Mouse (Mus musculus) left cerebral cortex, postnatal 25 days (tissue): ENCODE measurements around the gene Phb. TPM values are rescaled to one million over a fixed set of nuclear protein-coding genes. Genes with fewer than 3 reads are reported as not detected.
A peak's percentile ranks its signal among the peaks of the same experiment; 100 is the strongest.

Experiments used
- DNase-seq, 2 experiments: peaks; one replicate each; pipeline ENCODE4 v3.0.0; 2022; ENCODE audit warnings: low spot score in 2 of 2, mixed read lengths in 1 of 2
- intact Hi-C: fragments of 180-260 bp; cut with DNase I; formaldehyde crosslinking; loops from one replicate; pipeline ENCODE4 v1.15.1; 2025
- total RNA-seq, 2 experiments: library from RNA; stranded (reverse); gene quantifications; 2 replicates each; pipeline ENCODE4 v1.2.3; 2021

Phb gene
- total RNA-seq, result 10 to 100 TPM; 80.2 to 81.4 TPM

DNA sequence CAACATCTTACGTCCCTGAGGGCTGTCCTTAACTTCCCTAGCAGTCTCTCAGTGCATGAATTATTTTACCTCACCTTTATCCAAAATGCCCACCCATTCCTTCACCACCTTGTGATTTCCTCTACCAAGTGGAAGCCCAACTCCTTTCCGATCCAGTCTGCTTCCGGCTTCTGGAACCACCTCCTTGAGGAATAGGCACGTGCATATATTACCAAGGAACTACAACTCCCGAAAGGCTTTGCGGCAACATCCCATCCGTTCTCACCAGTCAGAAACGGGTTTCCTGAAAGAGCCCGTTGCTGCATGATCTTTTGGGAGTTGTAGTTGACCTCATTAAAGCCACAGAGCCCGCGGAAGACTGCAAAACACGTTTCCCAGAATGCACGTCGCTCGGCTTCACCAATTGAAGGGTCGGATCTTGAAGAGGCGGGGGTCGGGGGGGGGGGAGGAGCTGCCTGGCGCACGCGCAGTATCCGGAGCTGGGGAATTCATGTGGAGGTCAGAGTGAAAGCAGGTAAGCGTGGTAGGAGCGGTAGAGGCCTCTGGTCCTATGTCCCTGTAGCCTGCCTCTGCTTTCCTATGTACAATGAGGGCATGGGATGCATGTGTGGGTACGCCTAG lies at the start of gene Phb:
Gene Phb, plus strand, starts transcription at position 429 of the 621 bp plus-strand sequence.
- intact Hi-C loops, result no loop called here
- DNase-seq, result peak; percentile 96 to 99

DNA sequence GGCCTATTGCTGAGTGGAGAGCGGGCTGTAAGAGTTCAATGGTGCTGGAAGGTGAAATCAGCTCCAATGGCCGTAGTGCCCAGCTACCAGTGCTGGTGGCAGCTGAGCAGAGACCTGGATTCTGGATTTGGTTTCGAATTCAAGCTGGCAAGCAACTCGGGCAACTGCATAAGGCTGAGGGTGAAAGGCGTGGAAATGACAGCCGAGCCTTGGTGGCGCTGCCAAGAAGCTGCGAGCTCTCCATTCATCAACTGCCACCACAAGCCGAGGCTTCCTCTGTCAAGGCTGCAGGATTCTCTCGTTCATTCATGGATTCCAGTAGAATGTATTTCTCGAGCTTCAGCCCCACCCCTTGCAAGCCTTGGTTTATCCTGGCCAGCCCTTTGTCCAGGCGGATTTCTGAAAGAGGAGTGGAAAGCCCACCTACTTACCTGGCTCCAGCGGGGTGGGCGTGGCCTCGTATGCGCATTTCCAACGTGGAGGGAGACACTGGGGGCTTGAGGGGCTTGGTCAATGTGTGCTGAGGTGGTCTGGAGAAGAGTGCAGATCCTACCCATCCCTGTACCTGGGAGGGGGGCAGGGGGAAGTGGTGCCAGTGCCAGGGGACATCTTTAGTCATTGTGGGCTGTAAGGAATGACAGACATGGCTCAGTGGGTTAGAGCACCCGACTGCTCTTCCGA lies 48.8 kb upstream of the Phb start:
- intact Hi-C loops, result no loop called here
- peak; percentile 17 to 58 for DNase-seq

DNA sequence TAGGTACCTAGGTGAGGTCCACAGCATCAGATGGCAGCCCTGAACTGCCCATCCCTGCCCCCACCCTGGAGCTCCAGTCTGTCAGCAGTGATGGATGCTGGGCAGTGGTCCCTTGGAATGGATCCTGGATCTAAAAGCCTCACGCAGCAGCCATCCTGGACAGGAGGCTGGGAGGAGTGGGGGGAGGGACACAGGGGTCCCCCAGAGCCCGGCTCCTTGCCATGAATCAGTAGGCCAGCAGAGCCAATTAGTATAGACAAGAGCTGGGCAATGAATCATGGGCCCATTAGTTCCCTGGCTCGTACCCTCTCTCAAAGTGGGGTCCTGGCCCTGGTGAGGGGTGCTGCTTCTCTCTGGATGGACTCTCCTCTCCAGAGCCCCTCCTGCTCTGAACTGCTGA lies 47.7 kb upstream of the Phb start:
- no peak for DNase-seq
- intact Hi-C loops, result no loop called here

DNA sequence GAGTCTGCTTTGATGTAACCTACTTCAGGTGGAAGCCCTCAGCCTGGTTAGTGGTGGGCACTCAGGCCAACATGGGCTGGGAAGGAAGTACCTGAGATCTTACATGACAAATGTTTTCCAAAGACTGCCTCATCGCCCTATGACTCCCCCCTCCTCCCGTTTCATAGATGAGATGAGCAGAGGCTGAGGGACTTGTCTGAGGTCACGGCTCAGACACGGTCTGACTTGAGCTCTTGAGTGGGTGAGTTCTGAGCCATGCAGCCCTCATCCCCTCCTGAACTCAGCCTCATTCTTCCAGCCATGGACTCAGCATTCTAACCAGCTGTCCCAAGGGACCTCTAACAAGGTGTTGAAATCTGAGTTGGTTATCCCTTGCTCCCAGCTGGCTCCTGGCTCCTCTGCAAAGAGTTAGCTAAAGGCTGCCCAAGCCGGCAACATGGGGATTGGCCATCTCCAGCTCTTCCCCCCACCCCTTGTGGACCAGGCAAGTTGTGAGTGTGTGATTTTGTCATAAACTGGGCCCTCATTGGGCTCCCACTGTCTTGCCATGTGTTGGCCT lies 46.8 kb upstream of the Phb start:
- intact Hi-C loops, result no loop called here

DNA sequence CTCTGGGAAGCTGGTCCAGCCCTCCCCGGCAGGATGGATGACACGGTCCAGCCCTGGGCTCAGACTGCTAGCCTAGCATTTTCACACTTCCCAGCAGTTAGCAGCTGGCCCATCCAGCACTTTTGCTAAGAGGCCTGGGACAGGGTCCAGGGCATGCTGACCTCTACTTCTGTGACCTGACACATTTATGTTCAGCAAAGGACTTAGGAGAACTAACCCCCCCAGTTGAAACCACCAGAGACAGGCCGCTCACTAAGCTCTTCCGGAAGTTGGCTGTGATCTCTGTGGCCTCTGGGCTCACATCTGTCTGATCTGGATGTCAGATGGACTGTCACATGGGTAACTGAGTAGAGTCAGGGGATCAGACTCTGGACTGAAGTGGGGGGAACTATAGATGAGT lies 45.7 kb upstream of the Phb start:
- intact Hi-C loops, result no loop called here

More for the DNA sequence above, 46.8 kb upstream of the Phb start:
- no peak for DNase-seq

DNA sequence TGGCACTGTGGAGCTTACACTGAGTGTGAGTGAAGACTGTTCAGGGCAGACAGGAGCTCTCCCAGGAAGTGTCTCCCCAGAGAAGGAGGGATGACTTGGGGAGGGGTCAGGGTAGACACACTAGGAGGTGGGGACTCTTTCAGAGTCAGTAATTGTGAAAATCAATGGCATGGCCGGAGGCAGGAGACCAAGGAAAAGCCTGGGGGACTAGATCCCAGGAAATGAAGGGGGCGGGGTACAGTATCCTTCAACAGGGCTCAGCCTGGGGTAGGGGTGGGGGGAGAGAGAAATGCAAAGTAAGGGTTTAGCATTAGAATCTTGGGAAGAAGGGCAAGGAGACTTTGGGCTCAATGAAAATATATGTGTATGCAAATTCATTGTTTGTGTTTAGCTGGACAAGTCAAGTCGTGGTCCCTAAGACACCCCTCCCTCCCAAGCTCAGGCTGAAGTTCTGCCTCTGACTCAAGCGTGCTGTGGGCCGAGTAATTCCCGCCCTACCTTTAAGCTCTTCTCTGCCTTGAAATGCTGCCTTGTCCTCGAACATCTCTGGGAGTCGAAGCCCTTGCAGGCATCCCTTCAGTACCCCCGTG lies 45.1 kb upstream of the Phb start:
- intact Hi-C loops, result no loop called here
- no peak for DNase-seq

More for the DNA sequence above, 45.7 kb upstream of the Phb start:
- no peak for DNase-seq

DNA sequence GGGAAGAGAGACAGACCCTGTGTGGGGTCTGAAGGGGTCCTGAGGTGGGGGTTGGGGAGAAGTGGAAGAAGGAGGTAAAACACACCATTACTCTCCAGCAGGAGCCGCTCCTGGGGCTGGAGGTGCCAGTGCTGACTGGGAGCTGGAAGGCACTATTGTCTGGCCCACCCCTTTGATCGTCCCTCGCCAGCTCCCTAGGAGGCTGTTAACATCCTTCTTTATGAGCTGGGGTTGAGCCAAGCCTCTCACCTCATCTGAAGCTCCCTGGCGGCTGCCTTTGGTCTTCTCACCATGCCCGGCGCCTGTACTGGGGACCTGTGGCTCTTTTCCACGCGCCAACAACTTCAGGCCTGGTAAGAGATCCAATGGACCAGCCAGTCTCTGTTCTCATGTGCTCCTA lies 44.3 kb upstream of the Phb start:
- DNase-seq, result no peak
- intact Hi-C loops, result no loop called here

DNA sequence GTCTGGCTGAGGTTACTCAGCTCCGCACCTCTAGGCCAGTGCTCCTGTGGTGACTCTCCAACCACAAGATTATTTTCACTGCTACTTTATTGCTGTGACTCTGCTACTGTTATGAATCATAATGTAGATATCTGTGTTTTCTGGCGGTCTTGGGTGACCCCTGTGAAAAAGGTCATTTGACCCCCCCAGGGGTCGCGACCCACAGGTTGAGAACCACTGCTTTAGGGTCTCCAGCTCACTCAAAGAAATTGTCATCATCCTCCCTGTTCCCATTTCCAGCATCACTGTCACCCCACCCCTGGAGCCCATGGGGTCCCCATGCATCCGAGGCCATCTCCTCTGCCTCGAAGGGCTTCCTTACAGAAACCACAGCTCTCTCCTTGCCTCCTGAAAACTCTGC lies 36.2 kb upstream of the Phb start:
- DNase-seq, result no peak
- intact Hi-C loops, result no loop called here

DNA sequence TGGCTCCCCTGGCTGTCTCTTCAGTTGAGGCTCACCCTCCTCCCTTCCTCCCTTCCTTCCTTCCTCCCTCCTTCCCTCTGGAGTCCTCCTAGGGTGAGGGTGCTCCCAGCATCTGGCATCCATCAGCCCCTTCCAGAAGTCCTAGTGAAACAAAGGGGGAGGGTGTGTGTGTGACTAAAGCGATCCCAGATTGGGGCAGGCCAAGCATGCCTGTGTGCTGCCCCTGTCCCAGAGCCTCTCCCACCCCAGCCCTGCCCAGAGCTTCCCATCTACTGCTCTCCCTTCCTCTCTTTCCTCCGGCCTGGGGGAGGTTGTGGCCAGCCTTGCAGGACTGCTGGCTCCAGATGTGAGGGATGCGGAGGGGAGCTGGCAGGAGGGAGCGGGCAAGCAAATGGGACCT lies 35.5 kb upstream of the Phb start:
- intact Hi-C loops, result no loop called here
- DNase-seq, result no peak

DNA sequence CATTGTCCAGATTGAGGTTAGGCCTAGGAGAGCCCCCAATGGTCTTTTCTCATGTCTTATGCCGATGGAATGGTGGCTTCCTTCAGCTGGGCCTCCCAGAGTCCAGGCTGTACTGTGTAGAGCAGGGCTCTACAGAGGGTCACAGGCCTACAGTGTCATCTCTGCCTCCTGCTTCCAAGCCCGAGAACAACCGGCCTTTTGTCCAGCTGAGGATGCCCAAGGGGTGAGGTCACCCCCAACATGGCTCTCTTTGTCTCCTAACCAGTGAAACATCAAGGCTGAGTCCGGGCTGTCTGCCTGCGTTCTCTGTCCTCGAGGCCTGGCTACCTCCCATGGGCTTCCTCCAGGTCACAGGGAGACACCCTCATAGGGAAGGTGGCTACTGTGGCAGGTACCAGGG lies 34.3 kb upstream of the Phb start:
- DNase-seq, result peak in 1 of 2 experiments; percentile 18
- intact Hi-C loops, result no loop called here

DNA sequence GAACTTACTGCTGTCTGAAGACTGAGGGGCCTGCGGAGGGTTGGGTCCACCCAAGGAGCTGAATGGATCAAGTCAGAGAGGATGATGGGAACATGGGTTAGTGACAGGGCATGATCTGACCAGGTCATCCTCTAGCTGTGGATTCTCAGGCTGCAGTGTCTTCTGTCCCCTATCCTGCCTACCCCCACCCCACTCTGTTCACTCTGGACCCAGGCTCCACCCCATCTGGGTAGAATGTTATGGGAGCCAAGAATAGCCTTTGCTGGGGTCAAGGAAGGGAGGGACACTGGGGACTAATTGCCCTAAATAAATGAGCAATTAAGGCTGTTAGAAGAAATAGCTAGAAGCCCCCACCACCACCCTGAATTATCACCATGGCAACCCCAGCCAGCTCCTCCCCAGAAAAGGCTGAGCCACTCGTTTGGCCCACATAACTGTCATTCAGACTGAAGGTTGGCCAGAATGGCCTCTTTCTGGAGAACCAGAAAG lies 33.2 kb upstream of the Phb start:
- DNase-seq, result no peak
- intact Hi-C loops, result no loop called here

DNA sequence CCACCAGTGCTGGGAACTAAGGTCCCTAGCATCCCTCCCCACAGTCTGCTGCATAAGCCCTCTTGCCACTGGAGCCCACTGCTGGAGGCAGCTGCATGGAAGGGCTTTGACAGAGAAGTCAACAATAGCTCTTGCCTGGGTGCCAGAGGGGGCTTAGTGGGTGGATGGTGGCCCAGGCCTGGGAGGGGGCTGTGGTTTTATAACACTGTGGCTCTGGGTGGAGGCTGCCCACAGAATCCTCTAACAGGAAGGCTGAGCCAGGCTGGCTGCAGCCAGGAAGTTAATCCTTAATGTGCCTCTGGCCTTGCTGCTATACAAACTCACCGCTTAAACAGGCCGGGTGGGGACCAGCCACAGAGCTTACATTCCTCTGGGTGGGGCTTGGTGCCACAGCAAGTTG lies 31.7 kb upstream of the Phb start:
- no peak for DNase-seq

DNA sequence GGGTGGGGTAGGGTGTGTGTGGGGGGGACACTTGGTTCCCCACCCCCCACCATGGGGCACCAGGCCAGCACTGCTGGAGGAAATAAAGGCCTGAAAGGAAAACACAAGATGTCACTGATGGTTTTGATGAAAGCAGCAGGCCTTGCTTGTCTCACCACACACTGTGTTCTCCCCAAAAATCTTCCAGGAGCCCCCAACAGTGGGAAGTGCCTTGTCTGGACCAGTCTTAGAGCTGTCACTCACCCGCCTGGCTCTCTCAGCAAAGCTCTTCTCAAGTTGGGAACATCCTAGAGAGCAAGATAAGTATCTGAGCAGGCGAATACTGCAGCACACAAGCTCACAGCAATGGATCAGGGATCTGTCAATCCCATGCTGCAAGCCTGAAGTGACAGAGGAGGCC lies 26.0 kb upstream of the Phb start:
- intact Hi-C loops, result no loop called here
- no peak for DNase-seq

More for the DNA sequence above, 31.7 kb upstream of the Phb start:
- intact Hi-C loops, result no loop called here

DNA sequence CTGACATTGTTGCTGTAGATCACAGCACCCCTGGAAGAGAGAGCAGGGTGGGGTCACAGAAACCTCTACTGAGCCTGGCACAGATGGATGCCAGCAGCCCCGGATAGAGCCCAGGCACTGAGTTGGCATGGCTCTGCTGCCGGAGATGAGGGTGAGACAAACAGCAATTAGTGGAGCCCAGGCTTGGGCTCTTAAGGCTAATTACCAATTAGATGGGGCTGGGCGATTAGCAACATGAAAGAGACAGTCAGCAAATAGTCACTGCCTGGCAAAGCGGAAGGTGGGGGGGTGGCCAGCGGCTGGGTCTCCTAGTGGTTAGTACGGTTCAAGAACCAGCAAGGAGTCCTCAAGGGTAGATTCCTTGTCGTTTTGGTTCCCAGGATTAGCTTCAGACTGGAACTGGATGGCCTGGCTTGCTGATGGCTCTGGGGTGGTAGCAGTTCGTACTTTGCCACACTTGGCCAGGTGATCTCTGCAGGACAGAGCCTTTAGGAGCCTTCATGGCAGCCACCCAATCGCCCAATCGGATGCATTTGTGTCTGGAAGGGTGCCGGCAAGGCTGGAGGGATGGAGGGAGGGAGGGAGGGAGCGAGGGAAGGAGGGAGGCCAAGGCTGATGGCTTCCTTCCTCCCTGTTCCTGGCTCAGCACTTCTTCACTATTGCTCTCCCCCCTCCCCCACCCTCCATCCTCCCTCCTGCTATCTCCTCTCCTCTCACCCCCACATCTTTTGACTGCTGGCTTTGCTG lies 24.1 kb upstream of the Phb start:
- intact Hi-C loops, result no loop called here
- DNase-seq, result peak; percentile 11 to 50

DNA sequence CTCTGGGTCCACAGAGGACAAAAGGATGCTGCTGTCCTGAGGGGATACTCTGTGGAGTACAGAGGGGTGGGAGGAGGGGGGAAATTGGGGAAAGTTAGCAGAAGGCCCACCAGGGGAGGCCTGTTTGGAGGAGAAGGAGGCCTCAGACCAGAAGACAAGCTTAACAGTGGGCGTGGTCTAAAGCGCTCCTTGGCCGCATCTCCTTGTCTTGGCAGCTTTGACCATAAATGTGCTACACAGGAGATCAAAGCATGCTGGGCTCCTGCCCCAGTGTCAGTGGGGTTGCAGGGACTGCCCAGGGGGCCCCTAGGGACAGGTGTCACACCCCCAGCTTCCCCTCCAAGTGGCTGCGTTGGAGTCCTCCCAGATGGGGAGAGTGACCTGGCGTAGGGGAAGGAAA lies 22.9 kb upstream of the Phb start:
- no peak for DNase-seq
- intact Hi-C loops, result no loop called here

DNA sequence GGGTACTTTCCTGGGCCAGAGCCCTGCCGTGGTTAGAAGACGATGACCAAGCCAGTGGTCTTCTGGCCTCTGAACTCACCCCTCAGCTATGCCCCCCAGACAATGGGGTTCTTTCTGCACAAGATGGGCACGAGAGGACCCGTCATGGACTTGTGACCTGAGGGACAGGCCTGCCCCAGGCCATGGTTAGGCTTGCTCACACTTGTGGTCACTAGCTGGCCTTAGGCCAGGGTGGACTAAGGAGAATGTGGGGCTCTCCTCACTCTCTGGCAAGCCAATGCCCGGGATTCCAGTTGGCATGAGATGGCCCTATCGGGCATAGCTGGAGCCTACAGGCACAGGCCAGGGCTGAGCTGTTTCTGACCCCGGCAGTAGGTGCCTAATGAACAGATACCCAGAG lies 22.4 kb upstream of the Phb start:
- no peak for DNase-seq
- intact Hi-C loops, result no loop called here

DNA sequence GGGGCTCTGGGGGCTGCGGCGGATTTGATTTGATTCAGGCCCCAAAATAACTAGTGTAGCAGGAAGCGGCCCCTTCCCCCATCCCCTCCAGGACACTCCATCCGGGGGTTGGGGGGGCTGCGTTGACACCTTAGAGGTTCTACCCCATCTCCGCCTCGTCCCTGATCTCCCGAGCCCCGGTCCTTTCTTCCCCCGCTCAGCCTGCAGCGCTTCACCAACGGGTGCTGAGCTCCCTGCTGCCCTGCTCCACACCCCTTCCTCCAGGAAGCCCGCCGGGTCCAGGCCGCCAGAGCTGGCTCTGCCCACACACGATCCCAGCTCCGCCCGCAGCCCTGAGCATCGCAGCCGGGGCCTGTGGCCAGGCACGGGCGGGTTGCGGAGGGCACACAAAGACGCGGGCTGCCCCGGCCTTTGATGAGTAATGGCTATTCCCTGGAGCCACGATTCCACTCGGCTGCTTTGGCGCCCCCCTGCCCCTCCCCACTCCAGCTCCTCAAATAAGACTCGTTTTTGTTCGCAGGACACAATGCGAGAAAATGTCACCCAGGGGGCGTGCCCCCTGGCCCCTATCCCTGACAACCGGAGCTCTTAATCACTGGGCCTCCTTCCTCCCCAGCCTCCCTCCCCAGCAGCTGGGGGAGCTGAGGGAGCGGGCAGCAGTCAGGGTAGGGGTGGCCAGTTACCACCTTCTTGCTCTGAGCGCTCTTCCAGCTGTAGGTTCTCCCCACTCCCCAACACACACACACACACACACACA lies 21.2 kb upstream of the Phb start:
- DNase-seq, result no peak
- intact Hi-C loops, result no loop called here

DNA sequence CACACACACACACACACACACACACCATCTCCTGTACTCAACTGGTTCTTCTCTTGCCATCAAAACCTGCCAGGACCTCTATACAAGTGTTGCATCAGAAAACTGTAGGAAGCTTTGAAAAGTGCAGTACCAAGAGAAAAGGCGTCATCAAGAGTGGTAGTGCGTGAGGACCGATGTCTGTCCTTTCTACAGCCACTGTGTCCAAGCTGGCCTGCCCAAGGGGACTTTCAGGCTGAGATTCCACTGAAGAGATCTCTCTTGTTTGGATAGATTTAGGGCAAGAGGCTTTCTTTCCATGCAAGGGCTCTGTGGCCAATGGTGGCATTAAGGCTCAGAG lies 20.6 kb upstream of the Phb start:
- intact Hi-C loops, result no loop called here

DNA sequence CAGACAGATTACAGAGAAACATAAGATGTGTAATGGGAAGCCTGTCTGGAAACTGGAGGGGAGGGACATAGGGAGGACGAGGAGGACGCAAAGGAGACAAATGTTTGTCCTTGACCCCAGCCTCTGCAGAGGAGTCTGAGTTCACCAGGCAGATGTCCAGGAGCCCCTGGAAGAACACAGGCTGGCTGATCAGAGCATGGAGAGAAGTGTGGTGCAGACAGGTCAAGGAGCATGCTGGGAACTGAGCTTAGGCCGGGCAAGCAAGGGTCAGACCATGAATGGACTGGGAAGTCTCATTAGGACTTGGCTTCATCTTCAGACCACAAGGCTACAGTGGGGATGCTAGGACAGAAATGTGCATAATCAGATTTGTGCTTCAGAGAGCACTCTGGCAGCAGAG lies 19.0 kb upstream of the Phb start:
- intact Hi-C loops, result loop anchor here (2.0 kb wide), 2 partner anchors 61 to 71 kb away; partner anchors contain the start of gene Ngfr
- DNase-seq, result no peak

More for the DNA sequence above, 20.6 kb upstream of the Phb start:
- no peak for DNase-seq
